Mouse (Mus musculus): ENCODE measurements at regions not wholly inside any gene's neighbourhood (a gene's known extent, or its start where the extent isn't known, plus 50 kb on each side); places are given as distances from the start of the nearest gene placed in this dataset.

DNA sequence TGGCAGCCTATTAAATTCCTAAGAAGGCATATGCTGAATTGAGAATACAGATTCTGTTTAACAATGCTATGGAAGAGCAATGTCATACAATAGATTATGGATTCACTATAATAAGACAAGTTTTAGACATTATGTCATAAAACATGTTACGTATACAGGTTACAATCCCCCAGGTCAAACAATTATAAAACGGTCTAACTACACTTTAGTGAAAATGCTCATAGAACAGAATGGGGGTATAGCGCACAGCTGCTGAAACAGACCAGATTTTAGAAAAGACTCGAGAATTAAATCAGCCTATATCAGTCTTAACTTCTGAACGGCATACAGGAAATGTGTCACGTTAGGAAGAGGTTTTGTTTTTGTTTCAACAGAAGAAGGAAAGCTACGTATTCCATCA is 660.5 kb upstream of the Sel1l start:
- no peak for DNase-seq

DNA sequence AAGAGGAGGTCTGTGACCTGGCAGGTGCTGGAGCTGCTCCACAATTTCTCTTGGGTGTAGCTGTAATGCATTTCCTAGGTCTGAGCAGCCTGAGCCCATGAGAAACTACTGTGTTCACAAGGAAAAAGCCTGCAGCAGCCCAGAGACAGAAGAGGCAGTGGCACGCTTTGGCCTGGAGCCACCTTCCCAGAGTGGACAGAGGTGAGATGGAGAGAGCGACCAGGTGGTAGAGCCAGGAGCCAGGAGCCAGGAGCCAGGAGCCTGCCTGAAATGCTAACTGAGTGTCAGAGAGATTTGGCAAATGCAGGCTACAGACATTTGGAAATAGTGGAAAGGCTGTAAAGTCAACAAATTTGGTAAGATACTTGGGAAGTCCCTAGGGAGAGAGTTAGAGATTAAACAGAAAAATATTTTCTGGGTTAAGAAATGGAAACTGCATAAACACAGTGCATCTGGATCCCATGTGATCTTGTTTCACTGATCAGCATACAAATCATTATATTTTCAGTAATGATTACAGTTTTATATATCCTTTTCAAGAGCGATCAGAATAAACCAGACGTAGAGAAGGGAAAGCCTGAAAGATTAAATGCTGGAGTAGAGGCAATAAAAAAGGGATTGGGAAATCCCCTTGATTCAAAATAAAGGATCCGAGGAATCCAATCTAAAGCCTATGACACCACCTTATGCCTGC is 660.0 kb upstream of the Sel1l start:
- DNase-seq: peak; percentile 5

DNA sequence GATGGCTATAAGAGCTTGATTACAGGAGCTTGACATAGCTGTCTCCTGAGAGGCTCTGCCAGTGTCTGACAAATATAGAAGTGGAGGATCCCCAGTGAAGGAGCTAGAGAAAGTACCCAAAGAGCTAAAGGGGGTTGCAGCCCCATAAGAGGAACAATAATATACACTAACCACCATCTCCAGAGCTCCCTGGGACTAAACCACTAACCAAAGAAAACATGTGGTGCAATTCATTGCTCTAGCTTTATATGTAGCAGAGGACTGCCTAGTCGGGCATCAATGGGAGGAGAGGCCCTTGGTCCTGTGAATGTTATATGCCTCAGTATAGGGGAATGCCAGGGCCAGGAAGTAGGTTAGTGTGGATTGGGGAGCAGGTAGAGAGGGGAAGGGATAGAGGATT is 635.0 kb upstream of the Sel1l start:
- DNase-seq: no peak

- DNase-seq: no peak
These were observed 625.5 kb upstream of the Sel1l start for GRCm38 (mm10) chr12:92474293-92475062.

GRCm38 (mm10) chr12:92451110-92451818 is 602.3 kb upstream of the Sel1l start:
- no peak for DNase-seq

- no peak for DNase-seq
These were observed 569.5 kb upstream of the Sel1l start for GRCm38 (mm10) chr12:92418458-92418857.

DNA sequence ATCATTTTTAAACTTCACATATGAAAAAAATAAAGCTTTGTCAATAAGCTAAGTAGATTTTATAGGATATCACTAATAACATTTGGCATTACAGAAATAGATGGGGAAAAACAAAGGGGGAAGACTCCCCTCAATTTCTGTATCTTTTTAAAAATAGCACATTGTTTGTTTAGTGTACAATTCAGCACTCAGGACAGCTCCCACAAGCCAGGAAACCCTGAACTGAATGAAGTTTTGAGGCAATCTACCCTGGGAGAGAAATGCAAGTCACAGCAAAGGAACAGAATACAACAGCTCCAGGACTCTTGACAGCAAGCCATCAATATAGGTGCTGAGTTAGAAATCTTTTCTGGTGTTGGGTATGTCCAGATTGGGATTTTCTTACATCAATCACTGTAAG is 556.5 kb upstream of the Sel1l start:
- DNase-seq: peak; percentile 12

- no peak for DNase-seq
These were observed 552.0 kb upstream of the Sel1l start for GRCm38 (mm10) chr12:92400987-92401386.

DNA sequence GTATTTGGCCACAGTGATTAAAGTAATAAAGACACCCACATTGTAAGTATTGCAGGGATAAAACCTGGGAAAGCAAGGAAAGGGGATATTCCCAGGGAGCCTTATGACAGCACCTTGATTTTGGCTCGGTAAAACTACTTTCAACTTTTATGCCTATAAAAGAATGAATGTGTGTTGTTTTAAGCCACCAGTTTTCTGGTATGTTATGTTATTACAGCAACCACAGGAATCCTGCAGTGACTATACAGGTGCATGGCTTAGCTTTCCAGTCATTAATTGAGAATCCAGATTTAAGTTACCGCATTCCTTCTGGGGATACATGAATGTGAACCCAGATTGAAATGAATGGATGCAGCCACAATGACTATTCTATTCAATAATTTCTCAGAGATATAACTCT is 537.2 kb upstream of the Sel1l start:
- DNase-seq: no peak

- DNase-seq: no peak
These were observed 535.4 kb upstream of the Sel1l start for GRCm38 (mm10) chr12:92384266-92384937.

- peak; percentile 7 for DNase-seq
These were observed 530.2 kb upstream of the Sel1l start for GRCm38 (mm10) chr12:92379130-92379529.

DNA sequence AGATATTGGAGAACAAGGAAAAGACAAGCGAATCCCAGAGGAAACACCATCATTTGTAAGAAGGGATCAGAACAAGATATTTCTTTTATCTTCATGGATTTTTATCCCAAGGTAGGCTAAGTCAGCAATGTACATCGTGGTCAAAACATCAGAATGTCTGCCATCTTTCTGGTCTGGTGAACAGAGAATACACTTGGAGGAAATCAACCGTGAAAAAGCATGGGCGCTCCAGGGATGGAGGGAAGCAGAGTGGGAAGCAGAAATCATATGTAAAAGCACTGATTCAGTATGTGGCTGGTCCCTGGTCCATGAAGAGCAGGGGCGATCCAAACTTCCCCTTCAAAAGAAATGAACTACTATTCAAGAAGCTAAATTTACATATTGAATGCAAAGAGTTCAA is 517.0 kb upstream of the Sel1l start:
- no peak for DNase-seq

DNA sequence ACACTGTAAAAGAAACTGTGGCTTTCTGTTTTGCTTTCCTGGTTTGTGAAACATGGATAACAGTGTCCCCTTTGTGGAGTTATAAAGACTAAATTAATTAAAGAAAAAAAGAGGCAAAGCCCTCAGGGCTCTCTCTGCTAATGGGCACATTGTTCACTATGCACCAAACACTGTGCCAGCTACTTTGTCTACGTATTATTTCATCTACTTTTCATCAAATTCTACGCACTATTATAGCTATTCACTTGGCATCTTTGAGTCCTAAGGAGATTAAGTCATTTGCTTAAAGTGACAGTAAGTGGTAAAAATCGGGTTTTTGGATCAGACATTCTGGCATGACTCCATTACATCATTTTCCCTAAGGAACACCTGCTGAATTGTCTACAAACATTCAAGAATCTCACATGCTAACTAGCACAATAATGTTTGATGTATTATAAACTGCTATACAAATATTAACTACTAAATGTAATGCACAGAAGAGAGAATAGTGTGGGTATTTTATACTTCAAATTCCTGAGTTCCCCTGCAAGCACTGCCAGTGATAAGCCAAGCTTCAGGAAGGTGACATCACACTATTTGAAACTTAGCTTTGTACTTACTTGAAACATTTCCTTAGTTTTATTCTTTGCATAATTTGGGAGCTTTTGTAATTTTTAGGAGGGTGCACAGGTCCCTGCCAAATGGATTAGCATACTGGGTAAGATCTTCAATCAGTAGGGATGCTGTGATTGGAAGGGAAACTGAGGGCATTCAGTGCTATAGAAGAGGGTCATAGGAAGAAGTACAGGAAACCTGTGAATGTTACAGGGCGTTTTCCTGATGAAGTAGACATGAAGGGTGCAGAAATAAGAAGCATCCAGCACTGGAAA is 504.7 kb upstream of the Sel1l start:
- DNase-seq: no peak

- no peak for DNase-seq
These were observed 469.3 kb upstream of the Sel1l start for GRCm38 (mm10) chr12:92318241-92318640.

GRCm38 (mm10) chr12:92317609-92318008 is 468.7 kb upstream of the Sel1l start:
- no peak for DNase-seq

GRCm38 (mm10) chr12:92316285-92316684 is 467.3 kb upstream of the Sel1l start:
- no peak for DNase-seq

- DNase-seq: no peak
These were observed 466.9 kb upstream of the Sel1l start for GRCm38 (mm10) chr12:92315820-92316219.

DNA sequence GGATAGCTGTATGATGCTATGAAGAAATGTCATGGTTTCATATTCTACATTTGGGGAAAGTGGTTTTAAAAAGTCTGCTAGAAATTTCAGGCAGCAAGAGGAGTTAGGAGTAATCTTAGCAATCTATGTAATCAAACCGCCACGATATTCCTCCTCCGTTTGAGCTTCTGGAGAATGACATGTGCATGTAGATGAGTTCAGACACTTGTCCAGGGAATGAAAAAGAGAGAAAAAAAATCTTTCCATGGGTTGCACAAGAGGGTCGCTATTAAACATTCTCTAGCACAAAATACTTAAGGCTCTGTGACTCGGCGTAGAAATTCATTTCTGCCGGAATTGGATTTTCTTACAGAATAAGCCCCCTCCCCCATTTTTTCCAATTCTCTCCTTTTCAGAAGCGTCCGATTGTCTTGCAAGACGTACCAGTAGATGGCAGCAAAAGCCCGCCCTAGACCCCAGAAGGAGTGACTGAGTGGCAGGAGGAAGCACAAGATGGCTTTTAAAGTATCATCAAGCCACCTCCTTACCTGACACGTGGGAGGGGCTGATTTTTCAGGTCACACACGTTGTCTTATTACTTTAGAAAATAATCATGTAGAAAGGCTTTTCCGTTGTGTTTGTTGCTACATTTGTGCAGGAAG is 454.1 kb upstream of the Sel1l start:
- DNase-seq: peak; percentile 83

GRCm38 (mm10) chr12:92294887-92295286 is 445.9 kb upstream of the Sel1l start:
- DNase-seq: no peak

GRCm38 (mm10) chr12:92293341-92293720 is 444.4 kb upstream of the Sel1l start:
- no peak for DNase-seq

DNA sequence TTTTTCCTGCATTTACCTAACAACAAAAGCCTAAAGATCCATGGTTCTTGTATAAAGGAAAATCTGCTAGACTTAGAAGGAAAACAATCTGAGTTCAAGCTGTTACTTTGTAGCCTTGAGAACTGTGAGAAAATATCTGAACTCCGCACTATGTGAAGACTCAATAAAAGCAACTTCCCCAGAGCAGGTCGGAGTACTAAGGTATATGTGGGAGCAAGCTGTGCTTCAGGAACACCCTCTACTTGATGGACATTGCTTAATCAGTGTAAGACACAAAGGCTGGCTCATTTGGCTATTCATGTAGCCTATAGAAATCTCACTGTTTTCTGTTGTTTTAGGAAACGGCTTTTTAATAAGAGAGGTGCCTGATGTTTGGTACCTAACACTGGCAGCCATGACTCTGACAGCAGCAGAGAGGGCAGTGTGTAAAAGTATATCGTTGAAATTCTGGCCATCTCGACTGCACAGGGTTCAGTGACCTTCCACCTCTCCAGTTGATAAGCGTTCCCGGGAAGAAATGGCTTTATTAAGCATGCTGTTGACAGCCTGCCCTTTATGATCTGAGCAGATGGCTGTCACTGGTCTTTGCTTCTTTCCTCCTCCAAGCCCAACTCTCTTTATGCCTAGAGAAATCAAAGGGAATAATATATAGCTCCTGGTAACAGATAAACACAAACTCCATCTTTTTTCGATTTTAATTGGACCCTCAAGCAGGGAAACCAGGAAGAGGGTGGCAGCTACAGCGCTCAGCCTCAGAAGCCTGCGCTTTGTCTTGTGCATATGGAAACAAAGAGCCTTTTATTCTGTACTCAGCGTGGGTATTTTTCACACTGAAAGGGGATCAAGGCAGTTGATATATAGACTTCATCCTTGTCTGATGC is 443.7 kb upstream of the Sel1l start:
- DNase-seq: no peak

Measured in kidney, postnatal 10 days (tissue).